ENCODE assay signal across 13 mouse cellular contexts in genomic region chr15:86013656-86014055, GRCm38 (mm10). TPM values are rescaled to one million over a fixed set of nuclear protein-coding genes. Genes with fewer than 3 reads are reported as not detected.
DNase-seq lines count a peak whose midpoint lies in the region; ATAC-seq and TF ChIP-seq lines count a peak whose summit lies in the region.
"Had no signal": no experiment of that assay in that cellular context is flagged by ENCODE, and none has a peak within 500 bp of the region (broad histone marks: within the 10 kb centered on the region; RNA-seq: fewer than 3 reads in every experiment).

No protein-coding gene starts in this region.

- TF ChIP-seq POLR2A in ES-Bruce4 (IDR thresholded peaks at IDR 0.05; ENCODE audit: insufficient read depth, low read length), result no peak

- H3K4me3 ChIP-seq in hindbrain, embryonic 10.5 days, result no peak overlapping the region
- no peak overlapping the region for H3K4me3 ChIP-seq in hindbrain, embryonic 16.5 days (ENCODE audit: low read length)
- no peak overlapping the region for H3K4me3 ChIP-seq in ES-Bruce4 (ENCODE audit: low read depth, low read length)
- no peak overlapping the region for H3K4me3 ChIP-seq in midbrain, embryonic 12.5 days
- H3K4me3 ChIP-seq: lung, embryonic 15.5 days had no signal

- peak; percentile 27 for DNase-seq in hindbrain, embryonic 10.5 days (ENCODE audit: low spot score)
- no peak for DNase-seq in adrenal gland, adult 2 months
- no peak for DNase-seq in left cerebral cortex, postnatal 4 days
- DNase-seq in thymus, postnatal 36 days, result no peak
- DNase-seq: cerebellum, postnatal 25 days; heart, adult 11 months; kidney, adult 8-10 months had no signal

- TF ChIP-seq CTCF in ES-Bruce4 (IDR thresholded peaks at IDR 0.05; ENCODE audit: low read depth, low read length), result no peak

- no peak overlapping the region for H3K9ac ChIP-seq in hindbrain, embryonic 16.5 days (ENCODE audit: low read depth, low read length)
- H3K9ac ChIP-seq in ES-Bruce4 (ENCODE audit: low read depth, poor library complexity, severe bottlenecking), result no peak overlapping the region
- no peak overlapping the region for H3K9ac ChIP-seq in midbrain, embryonic 12.5 days (replicated peaks)
- H3K9ac ChIP-seq: lung, embryonic 15.5 days had no signal

- 0 out of 2 replicates have a peak, but pooled peaks have one; percentile 41 for TF ChIP-seq EP300 in ES-Bruce4 (IDR thresholded peaks at IDR 0.05; ENCODE audit: insufficient read depth, low read depth, low read length)

- ATAC-seq in hindbrain, embryonic 16.5 days, result no peak
- ATAC-seq in common myeloid progenitor, adult 5-6 weeks (replicated peaks; ENCODE audit: low read depth, poor library complexity, severe bottlenecking), result peak; percentile 27
- peak; percentile 38; the same call in 1 of the 2 replicates for ATAC-seq in midbrain, embryonic 12.5 days (ENCODE audit: low FRiP score, low read depth)
- ATAC-seq: activated CD4-positive, CD25-positive, alpha-beta regulatory T cell, adult 4 months had no signal

- 25% methylated on average over 10 of the region's 10 CpGs for WGBS in hindbrain, embryonic 10.5 days
- 18% methylated on average over 10 of the region's 10 CpGs for WGBS in hindbrain, embryonic 16.5 days
- WGBS in midbrain, embryonic 12.5 days, result 22% methylated on average over 10 of the region's 10 CpGs

- intact Hi-C loops in left cerebral cortex, postnatal 4 days (cut with DNase I), result no loop called here

- peaks cover 3% of the 10 kb centered on the region; the same call in 1 of the 2 replicates for H3K9me3 ChIP-seq in hindbrain, embryonic 10.5 days
- H3K9me3 ChIP-seq in hindbrain, embryonic 16.5 days (ENCODE audit: control insufficient read depth, low read length), result no peaks in the 10 kb centered on the region
- no peaks in the 10 kb centered on the region for H3K9me3 ChIP-seq in ES-Bruce4 (replicated peaks; ENCODE audit: control insufficient read depth, insufficient read depth, low read length, poor library complexity, severe bottlenecking)
- H3K9me3 ChIP-seq in midbrain, embryonic 12.5 days, result no peaks in the 10 kb centered on the region
- H3K9me3 ChIP-seq: lung, embryonic 15.5 days had no signal

- H3K4me2 ChIP-seq in hindbrain, embryonic 16.5 days (ENCODE audit: low read length), result no peak overlapping the region
- peak overlapping the region; percentile 9; the same call in 1 of the 2 replicates for H3K4me2 ChIP-seq in midbrain, embryonic 12.5 days (replicated peaks)
- H3K4me2 ChIP-seq: lung, embryonic 15.5 days had no signal

- H3K36me3 ChIP-seq in hindbrain, embryonic 10.5 days, result peaks cover 39% of the 10 kb centered on the region
- no peaks in the 10 kb centered on the region for H3K36me3 ChIP-seq in hindbrain, embryonic 16.5 days (ENCODE audit: control insufficient read depth, insufficient read depth, low read length)
- no peaks in the 10 kb centered on the region for H3K36me3 ChIP-seq in ES-Bruce4 (ENCODE audit: control insufficient read depth, insufficient read depth, low read length, poor library complexity, severe bottlenecking)
- H3K36me3 ChIP-seq in midbrain, embryonic 12.5 days, result 0 out of 2 replicates have a peak, but pooled peaks cover 2% of the 10 kb centered on the region
- H3K36me3 ChIP-seq: lung, embryonic 15.5 days had no signal

- H3K4me1 ChIP-seq in hindbrain, embryonic 10.5 days (replicated peaks), result peaks cover 51% of the 10 kb centered on the region
- peaks cover 8% of the 10 kb centered on the region for H3K4me1 ChIP-seq in hindbrain, embryonic 16.5 days (ENCODE audit: control insufficient read depth, insufficient read depth, low read depth, low read length)
- H3K4me1 ChIP-seq in ES-Bruce4 (ENCODE audit: control insufficient read depth, insufficient read depth, low read length), result peaks cover 7% of the 10 kb centered on the region
- H3K4me1 ChIP-seq in midbrain, embryonic 12.5 days, result peaks cover 27% of the 10 kb centered on the region

- H3K27ac ChIP-seq in hindbrain, embryonic 10.5 days, result peak overlapping the region; percentile 75
- no peak overlapping the region for H3K27ac ChIP-seq in hindbrain, embryonic 16.5 days (ENCODE audit: low read depth, low read length)
- H3K27ac ChIP-seq in ES-Bruce4 (ENCODE audit: insufficient read depth, low read length), result no peak overlapping the region
- peak overlapping the region; percentile 39; the same call in 1 of the 2 replicates for H3K27ac ChIP-seq in midbrain, embryonic 12.5 days (replicated peaks)
- H3K27ac ChIP-seq: lung, embryonic 15.5 days had no signal

- peaks cover 43% of the 10 kb centered on the region for H3K27me3 ChIP-seq in hindbrain, embryonic 10.5 days (ENCODE audit: insufficient read depth, poor library complexity, severe bottlenecking)
- H3K27me3 ChIP-seq in hindbrain, embryonic 16.5 days (replicated peaks; ENCODE audit: control insufficient read depth, insufficient read depth, low read length), result no peaks in the 10 kb centered on the region
- H3K27me3 ChIP-seq in ES-Bruce4 (ENCODE audit: control insufficient read depth, insufficient read depth, low read length, poor library complexity, severe bottlenecking), result no peaks in the 10 kb centered on the region
- peaks cover 28% of the 10 kb centered on the region for H3K27me3 ChIP-seq in midbrain, embryonic 12.5 days
- H3K27me3 ChIP-seq: lung, embryonic 15.5 days had no signal

RNA-seq across cellular contexts. Expression of gene Celsr1, which starts 19.9 kb away (rescaled TPM):
- polyA plus RNA-seq in hindbrain, embryonic 10.5 days (2016; fragmentation: Nextera tagmentation; extraction: Ambion mirVana), result 3.4 and 3.6 TPM in 2 replicates
- 0.76 and 1.2 TPM in 2 replicates for polyA plus RNA-seq in hindbrain, embryonic 16.5 days (2015; fragmentation: Nextera tagmentation; extraction: Ambion mirVana)
- 8.0 and 10.2 TPM in 2 replicates for polyA plus RNA-seq in ES-Bruce4 (2011; ENCODE audit: insufficient read depth, insufficient read length, low read depth, missing spikeins)
- 3.3 and 3.6 TPM in 2 replicates for total RNA-seq in common myeloid progenitor, adult 5-6 weeks (2017)
- polyA plus RNA-seq in midbrain, embryonic 12.5 days (2016; fragmentation: Nextera tagmentation; extraction: Ambion mirVana), result 3.4 and 4.1 TPM in 2 replicates
- total RNA-seq in adrenal gland, adult 2 months (2021), result 1 to 10 TPM; 4.7 to 7.7 TPM
- 1.2 and 1.8 TPM in 2 replicates for polyA plus RNA-seq in adrenal gland, adult 2 months (2012; rRNA removed)
- total RNA-seq in left cerebral cortex, postnatal 4 days (2021), result 1 to 10 TPM; 5.0 to 5.2 TPM

RNA-seq across cellular contexts. Expression of gene Gramd4, which starts 43.8 kb away (rescaled TPM):
- 16.6 and 18.0 TPM in 2 replicates for polyA plus RNA-seq in hindbrain, embryonic 10.5 days (2016; fragmentation: Nextera tagmentation; extraction: Ambion mirVana)
- polyA plus RNA-seq in hindbrain, embryonic 16.5 days (2015; fragmentation: Nextera tagmentation; extraction: Ambion mirVana), result 18.4 and 30.4 TPM in 2 replicates
- 22.6 TPM in 2 replicates for polyA plus RNA-seq in ES-Bruce4 (2011; ENCODE audit: insufficient read depth, insufficient read length, low read depth, missing spikeins)
- total RNA-seq in common myeloid progenitor, adult 5-6 weeks (2017), result 29.5 and 33.1 TPM in 2 replicates
- polyA plus RNA-seq in midbrain, embryonic 12.5 days (2016; fragmentation: Nextera tagmentation; extraction: Ambion mirVana), result 29.1 and 31.3 TPM in 2 replicates
- 10 to 100 TPM; 13.8 to 19.5 TPM for total RNA-seq in adrenal gland, adult 2 months (2021)
- 10.5 and 11.3 TPM in 2 replicates for polyA plus RNA-seq in adrenal gland, adult 2 months (2012; rRNA removed)
- 10 to 100 TPM; 52.0 to 57.8 TPM for total RNA-seq in left cerebral cortex, postnatal 4 days (2021)

Comparison
In these comparisons a context has a peak if more than half of its experiments do, and no peak if none do; other contexts are left out.
1. H3K27ac ChIP-seq: peak in hindbrain, embryonic 10.5 days (single experiment) and midbrain, embryonic 12.5 days (single experiment); none in hindbrain, embryonic 16.5 days (single experiment) and ES-Bruce4 (single experiment).